23 mouse cellular contexts compared by ENCODE assay signal in genomic region chr4:26767896-26768295, GRCm38 (mm10).
"Had no signal": no experiment of that assay in that cellular context is flagged by ENCODE, and none has a peak within 500 bp of the region (broad histone marks: within the 10 kb centered on the region; RNA-seq: fewer than 3 reads in every experiment).

No protein-coding gene starts in this region.

- H3K9ac ChIP-seq: limb, embryonic 13.5 days; liver, embryonic 12.5 days; liver, embryonic 15.5 days; lung, embryonic 15.5 days; midbrain, embryonic 12.5 days; neural tube, embryonic 13.5 days; stomach, embryonic 15.5 days had no signal

- H3K4me1 ChIP-seq: limb, embryonic 10.5 days; limb, embryonic 13.5 days; liver, embryonic 12.5 days; liver, embryonic 15.5 days; lung, embryonic 15.5 days; megakaryocyte, embryonic 14.5 days; midbrain, embryonic 12.5 days; stomach, embryonic 15.5 days had no signal

- H3K4me2 ChIP-seq: limb, embryonic 13.5 days; liver, embryonic 12.5 days; liver, embryonic 15.5 days; lung, embryonic 15.5 days; midbrain, embryonic 12.5 days; neural tube, embryonic 13.5 days; stomach, embryonic 15.5 days had no signal

- H3K4me3 ChIP-seq: layer of hippocampus, adult 2 months; limb, embryonic 10.5 days; limb, embryonic 13.5 days; liver, embryonic 12.5 days; liver, embryonic 15.5 days; lung, embryonic 15.5 days; megakaryocyte, embryonic 14.5 days; midbrain, embryonic 12.5 days; myocyte; neural tube, embryonic 13.5 days; stomach, embryonic 15.5 days had no signal

- H3K36me3 ChIP-seq: limb, embryonic 10.5 days; limb, embryonic 13.5 days; liver, embryonic 12.5 days; liver, embryonic 15.5 days; lung, embryonic 15.5 days; midbrain, embryonic 12.5 days; neural tube, embryonic 13.5 days; stomach, embryonic 15.5 days had no signal

- H3K9me3 ChIP-seq: limb, embryonic 10.5 days; limb, embryonic 13.5 days; liver, embryonic 12.5 days; liver, embryonic 15.5 days; lung, embryonic 15.5 days; megakaryocyte, embryonic 14.5 days; midbrain, embryonic 12.5 days; neural tube, embryonic 13.5 days; stomach, embryonic 15.5 days had no signal

- H3K27ac ChIP-seq: layer of hippocampus, adult 2 months; limb, embryonic 10.5 days; limb, embryonic 13.5 days; liver, embryonic 12.5 days; liver, embryonic 15.5 days; lung, embryonic 15.5 days; midbrain, embryonic 12.5 days; neural tube, embryonic 13.5 days; stomach, embryonic 15.5 days had no signal

- ATAC-seq: liver, embryonic 12.5 days had no signal

- H3K27me3 ChIP-seq: limb, embryonic 13.5 days; liver, embryonic 12.5 days; liver, embryonic 15.5 days; lung, embryonic 15.5 days; megakaryocyte, embryonic 14.5 days; neural tube, embryonic 13.5 days; stomach, embryonic 15.5 days had no signal

- DNase-seq: kidney, adult 18-20 months; kidney, adult 9 months; kidney, postnatal 14 days; layer of hippocampus, adult 9-11 months; liver; lung, adult 18-20 months; lung, postnatal 10 days; lung, postnatal 36 days; retina, postnatal 1 day; right cerebral cortex, postnatal 25 days; spleen, adult 18-20 months; thymus, postnatal 25 days had no signal
